Comparison of ENCODE assay signal across 13 mouse cellular contexts in the genomic region with DNA sequence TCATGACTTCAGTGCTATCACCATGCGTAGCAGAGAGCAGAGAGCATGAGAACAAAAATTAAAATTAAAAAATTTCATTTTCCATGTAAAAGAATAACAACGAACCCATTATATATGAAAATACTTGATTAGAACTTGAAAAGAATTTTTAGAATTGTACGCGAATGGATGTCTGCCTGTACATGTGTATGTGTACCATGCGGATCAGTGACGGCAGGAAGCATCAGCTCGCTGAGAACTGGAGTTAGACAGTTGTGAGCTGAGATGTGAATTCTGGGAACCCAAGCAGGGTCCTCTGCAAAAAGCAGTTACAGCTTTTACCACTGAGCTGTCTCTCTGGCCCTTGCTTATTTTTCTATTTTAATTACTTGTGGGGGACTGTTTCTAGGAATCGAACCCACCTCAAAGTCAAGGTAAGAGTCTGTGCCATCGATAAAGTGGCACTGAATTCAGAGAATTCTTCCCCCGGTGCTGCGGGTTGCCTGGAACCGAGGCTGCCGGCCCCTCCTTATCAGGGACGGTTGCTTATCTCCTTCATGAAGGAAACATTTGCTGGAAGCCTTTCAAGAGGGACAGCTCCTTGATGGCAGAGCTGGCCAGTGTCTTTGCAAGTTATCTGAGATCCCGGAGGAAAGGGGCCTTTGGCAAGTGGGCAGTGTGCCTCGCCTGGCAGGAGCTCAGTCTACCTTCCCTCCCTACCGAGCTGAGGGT. TPM values are rescaled to one million over a fixed set of nuclear protein-coding genes. Genes with fewer than 3 reads are reported as not detected.
DNase-seq lines count a peak whose midpoint lies in the region; ATAC-seq lines count a peak whose summit lies in the region.
"Had no signal": no experiment of that assay in that cellular context is flagged by ENCODE, and none has a peak within 500 bp of the region (broad histone marks: within the 10 kb centered on the region; RNA-seq: fewer than 3 reads in every experiment).

No protein-coding gene starts in this region.

- WGBS in hindbrain, embryonic 10.5 days = 82% methylated on average over 17 of the region's 17 CpGs
- 89% methylated on average over 17 of the region's 17 CpGs for WGBS in hindbrain, embryonic 14.5 days
- 20% methylated on average over 17 of the region's 17 CpGs for WGBS in liver, embryonic 16.5 days (ENCODE audit: insufficient replicate concordance)
- 85% methylated on average over 17 of the region's 17 CpGs for WGBS in midbrain, embryonic 10.5 days

- H3K4me3 ChIP-seq in hindbrain, embryonic 10.5 days = no peak overlapping the region
- no peak overlapping the region for H3K4me3 ChIP-seq in hindbrain, embryonic 14.5 days (replicated peaks; ENCODE audit: low read length)
- H3K4me3 ChIP-seq in liver, embryonic 16.5 days (ENCODE audit: low read depth, low read length) = peak overlapping the region; percentile 56
- no peak overlapping the region for H3K4me3 ChIP-seq in midbrain, embryonic 10.5 days
- H3K4me3 ChIP-seq: midbrain, embryonic 12.5 days; neural tube, embryonic 12.5 days had no signal

- no peak overlapping the region for H3K4me2 ChIP-seq in hindbrain, embryonic 14.5 days (replicated peaks)
- H3K4me2 ChIP-seq in liver, embryonic 16.5 days (ENCODE audit: low read depth, low read length) = peak overlapping the region; percentile 78
- H3K4me2 ChIP-seq: midbrain, embryonic 12.5 days; neural tube, embryonic 12.5 days had no signal

- no peaks in the 10 kb centered on the region for H3K9me3 ChIP-seq in hindbrain, embryonic 10.5 days
- no peaks in the 10 kb centered on the region for H3K9me3 ChIP-seq in hindbrain, embryonic 14.5 days (ENCODE audit: control insufficient read depth, low read length)
- H3K9me3 ChIP-seq in liver, embryonic 16.5 days (replicated peaks; ENCODE audit: control insufficient read depth, low read length) = no peaks in the 10 kb centered on the region
- H3K9me3 ChIP-seq in midbrain, embryonic 10.5 days (replicated peaks) = no peaks in the 10 kb centered on the region
- H3K9me3 ChIP-seq: midbrain, embryonic 12.5 days; neural tube, embryonic 12.5 days had no signal

- no peak for DNase-seq in hindbrain, embryonic 10.5 days (ENCODE audit: low spot score)
- no peak for DNase-seq in hindbrain, embryonic 14.5 days (ENCODE audit: low spot score)
- peak; percentile 93 for DNase-seq in MEL-GATA-1-ER (ENCODE audit: extremely low read depth, low read depth)
- no peak for DNase-seq in adrenal gland, postnatal 10 days
- no peak for DNase-seq in midbrain, embryonic 10.5 days (ENCODE audit: low spot score)
- DNase-seq: cerebellum, adult 8-10 months; layer of hippocampus, postnatal 36 days; retina, postnatal 1 day had no signal

- no peak for ATAC-seq in hindbrain, embryonic 14.5 days (ENCODE audit: low FRiP score)
- ATAC-seq in erythroblast, adult 5-6 weeks (replicated peaks; ENCODE audit: low FRiP score, poor library complexity, severe bottlenecking) = peak; percentile 65
- peak; percentile 79 for ATAC-seq in liver, embryonic 16.5 days (ENCODE audit: low read depth)
- ATAC-seq: inflammation-experienced regulatory T-cells, adult 6 months had no signal

- H3K27me3 ChIP-seq in hindbrain, embryonic 10.5 days (ENCODE audit: insufficient read depth, poor library complexity, severe bottlenecking) = no peaks in the 10 kb centered on the region
- H3K27me3 ChIP-seq in hindbrain, embryonic 14.5 days (ENCODE audit: control insufficient read depth, insufficient read depth, low read length) = no peaks in the 10 kb centered on the region
- H3K27me3 ChIP-seq in liver, embryonic 16.5 days (ENCODE audit: control insufficient read depth, insufficient read depth, low read depth, low read length) = no peaks in the 10 kb centered on the region
- H3K27me3 ChIP-seq in midbrain, embryonic 10.5 days (ENCODE audit: low read depth, poor library complexity, severe bottlenecking) = no peaks in the 10 kb centered on the region
- H3K27me3 ChIP-seq: neural tube, embryonic 12.5 days had no signal

- H3K27ac ChIP-seq in hindbrain, embryonic 10.5 days = peak overlapping the region; percentile 45; the same call in 1 of the 2 replicates
- H3K27ac ChIP-seq in hindbrain, embryonic 14.5 days = no peak overlapping the region
- peak overlapping the region; percentile 83 for H3K27ac ChIP-seq in liver, embryonic 16.5 days (ENCODE audit: low read length)
- no peak overlapping the region for H3K27ac ChIP-seq in midbrain, embryonic 10.5 days (replicated peaks)
- H3K27ac ChIP-seq: midbrain, embryonic 12.5 days; neural tube, embryonic 12.5 days had no signal

- H3K9ac ChIP-seq in hindbrain, embryonic 14.5 days = no peak overlapping the region
- H3K9ac ChIP-seq in liver, embryonic 16.5 days (ENCODE audit: low read depth, low read length) = peak overlapping the region; percentile 70
- H3K9ac ChIP-seq: midbrain, embryonic 12.5 days; neural tube, embryonic 12.5 days had no signal

- H3K4me1 ChIP-seq in hindbrain, embryonic 10.5 days (replicated peaks) = peaks cover 12% of the 10 kb centered on the region
- H3K4me1 ChIP-seq in hindbrain, embryonic 14.5 days (replicated peaks; ENCODE audit: control insufficient read depth, insufficient read depth, low read length) = no peaks in the 10 kb centered on the region
- H3K4me1 ChIP-seq in liver, embryonic 16.5 days (ENCODE audit: control insufficient read depth, low read depth, low read length) = peaks cover 55% of the 10 kb centered on the region
- peaks cover 14% of the 10 kb centered on the region for H3K4me1 ChIP-seq in midbrain, embryonic 10.5 days
- H3K4me1 ChIP-seq: midbrain, embryonic 12.5 days; neural tube, embryonic 12.5 days had no signal

- no peaks in the 10 kb centered on the region for H3K36me3 ChIP-seq in hindbrain, embryonic 10.5 days
- H3K36me3 ChIP-seq in hindbrain, embryonic 14.5 days (replicated peaks; ENCODE audit: control insufficient read depth, insufficient read depth) = no peaks in the 10 kb centered on the region
- H3K36me3 ChIP-seq in liver, embryonic 16.5 days (ENCODE audit: control insufficient read depth, insufficient read depth) = no peaks in the 10 kb centered on the region
- H3K36me3 ChIP-seq in midbrain, embryonic 10.5 days = no peaks in the 10 kb centered on the region
- H3K36me3 ChIP-seq: midbrain, embryonic 12.5 days; neural tube, embryonic 12.5 days had no signal

RNA-seq across cellular contexts. Expression of a gene that starts 48.9 kb away (rescaled TPM):
- 16.2 and 19.8 TPM in 2 replicates for polyA plus RNA-seq in hindbrain, embryonic 10.5 days (2016; fragmentation: Nextera tagmentation; extraction: Ambion mirVana)
- 8.7 and 9.8 TPM in 2 replicates for polyA plus RNA-seq in hindbrain, embryonic 14.5 days (2014; fragmentation: Nextera tagmentation; extraction: Ambion mirVana)
- total RNA-seq in erythroblast, adult 5-6 weeks (2015; ENCODE audit: low replicate concordance) = not detected in 2 replicates
- not detected in 2 replicates for total RNA-seq in erythroblast, adult 5-6 weeks (2017; ENCODE audit: low replicate concordance)
- 3.5 and 4.3 TPM in 2 replicates for polyA plus RNA-seq in liver, embryonic 16.5 days (2015; fragmentation: Nextera tagmentation; extraction: Ambion mirVana)
- total RNA-seq in adrenal gland, postnatal 10 days (2021) = 10 to 100 TPM; 37.7 to 45.5 TPM
- 19.7 and 22.4 TPM in 2 replicates for polyA plus RNA-seq in midbrain, embryonic 10.5 days (2016; fragmentation: Nextera tagmentation; extraction: Ambion mirVana)

Comparison
In these comparisons a context has a peak if more than half of its experiments do, and no peak if none do; other contexts are left out.
1. H3K27ac ChIP-seq: peak in hindbrain, embryonic 10.5 days (single experiment) and liver, embryonic 16.5 days (single experiment); none in hindbrain, embryonic 14.5 days (single experiment) and midbrain, embryonic 10.5 days (single experiment).